Mouse (Mus musculus) midbrain, embryonic 13.5 days (tissue): ENCODE measurements around the gene Gm49369. TPM values are rescaled to one million over a fixed set of nuclear protein-coding genes. Genes with fewer than 3 reads are reported as not detected.
"Not testable (repeated sequence)": the region's sequence is repeated elsewhere in the genome, so short reads cannot be mapped to it uniquely, and the experiment has no call there.

Experiments used
- ATAC-seq: fragments of 200-750 bp; cut with Nextera tagmentation; 2 replicates; pipeline ENCODE4 v1.8.0; 2017; ENCODE audit warnings: mild to moderate bottlenecking, moderate TSS enrichment, moderate library complexity
- H3K27ac ChIP-seq: fragments of 300-500 bp; sonication (generic); 2 replicates; pipeline ENCODE4 v1.5.1; 2015; ENCODE audit warnings: inconsistent platforms, mild to moderate bottlenecking, moderate library complexity
- H3K27me3 ChIP-seq: fragments of 300-500 bp; sonication (generic); 2 replicates; pipeline ENCODE4 v1.6.1; 2015; ENCODE audit warnings: mild to moderate bottlenecking, inconsistent platforms
- H3K36me3 ChIP-seq: fragments of 300-500 bp; sonication (generic); 2 replicates; pipeline ENCODE4 v1.6.1; 2015; ENCODE audit warnings: mild to moderate bottlenecking, inconsistent platforms
- H3K4me1 ChIP-seq: fragments of 300-500 bp; sonication (generic); replicated peaks from 2 replicates; pipeline ENCODE4 v1.6.1; 2015; ENCODE audit warnings: inconsistent platforms
- H3K4me2 ChIP-seq: fragments of 300-500 bp; sonication (generic); replicated peaks from 2 replicates; pipeline ENCODE4 v1.6.1; 2015; ENCODE audit warnings: moderate library complexity, mild to moderate bottlenecking, inconsistent platforms
- H3K4me3 ChIP-seq: fragments of 300-500 bp; sonication (generic); replicated peaks from 2 replicates; pipeline ENCODE4 v1.5.1; 2015; ENCODE audit warnings: mild to moderate bottlenecking, inconsistent platforms
- H3K9ac ChIP-seq: fragments of 300-500 bp; sonication (generic); replicated peaks from 2 replicates; pipeline ENCODE4 v1.6.1; 2015; ENCODE audit warnings: mild to moderate bottlenecking, inconsistent platforms
- H3K9me3 ChIP-seq: fragments of 300-500 bp; sonication (generic); 2 replicates; pipeline ENCODE4 v1.6.1; 2016; ENCODE audit warnings: mild to moderate bottlenecking, inconsistent platforms
- WGBS: fragments of 180-500 bp; shearing (Covaris S2); methylation state at CpG from one replicate; pipeline ENCODE4 v1.1.7; 2015; 5-methylcytosine and 5-hydroxymethylcytosine counted together
- polyA plus RNA-seq: library from polyadenylated mRNA; unstranded; fragments of >200 nt; fragmentation: Nextera tagmentation; extraction: Ambion mirVana; gene quantifications from 2 replicates; pipeline ENCODE4 v1.2.1, GENCODE M21; 2015

Gm49369 gene
- polyA plus RNA-seq, 1 experiment from 2014 or later, result not detected

GRCm38 (mm10) chr7:142335151-142335550, 47.3 kb downstream of the Gm49369 start:
- WGBS, result 79% methylated on average over 8 of the region's 8 CpGs

GRCm38 (mm10) chr7:142334246-142334645, 48.2 kb downstream of the Gm49369 start:
- no peaks in the 10 kb centered on the region for H3K36me3 ChIP-seq
- no peak overlapping the region for H3K4me2 ChIP-seq
- H3K9ac ChIP-seq, result no peak overlapping the region
- no peak overlapping the region for H3K27ac ChIP-seq
- 4% methylated on average over 3 of the region's 3 CpGs for whole genome bisulfite sequencing
- no peak overlapping the region for H3K4me3 ChIP-seq
- H3K27me3 ChIP-seq, result no peaks in the 10 kb centered on the region
- H3K9me3 ChIP-seq, result no peaks in the 10 kb centered on the region
- no peaks in the 10 kb centered on the region for H3K4me1 ChIP-seq
- ATAC-seq, result peak; percentile 90

More at GRCm38 (mm10) chr7:142335151-142335550, 47.3 kb downstream of the Gm49369 start:
- no peaks in the 10 kb centered on the region for H3K36me3 ChIP-seq
- H3K4me1 ChIP-seq, result no peaks in the 10 kb centered on the region
- H3K27ac ChIP-seq, result no peak overlapping the region
- no peak overlapping the region for H3K9ac ChIP-seq
- H3K27me3 ChIP-seq, result no peaks in the 10 kb centered on the region
- ATAC-seq, result 0 out of 2 replicates have a peak, but pooled peaks have one; percentile 32
- no peaks in the 10 kb centered on the region for H3K9me3 ChIP-seq
- H3K4me2 ChIP-seq, result no peak overlapping the region
- H3K4me3 ChIP-seq, result no peak overlapping the region

GRCm38 (mm10) chr7:142332741-142333140, 49.7 kb downstream of the Gm49369 start:
- not testable (repeated sequence) for H3K27ac ChIP-seq, H3K4me3 ChIP-seq, H3K27me3 ChIP-seq, H3K4me2 ChIP-seq, H3K9me3 ChIP-seq, H3K4me1 ChIP-seq, H3K36me3 ChIP-seq, ATAC-seq, H3K9ac ChIP-seq
- WGBS, result 87% methylated on average over 3 of the region's 9 CpGs

- no peak overlapping the region for H3K4me2 ChIP-seq
- no peak overlapping the region for H3K27ac ChIP-seq
- H3K4me3 ChIP-seq, result no peak overlapping the region
- no peak overlapping the region for H3K9ac ChIP-seq
- H3K4me1 ChIP-seq, result 0 out of 2 replicates have a peak, but pooled peaks cover 3% of the 10 kb centered on the region
- H3K36me3 ChIP-seq, result no peaks in the 10 kb centered on the region
- ATAC-seq, result no peak
- H3K9me3 ChIP-seq, result no peaks in the 10 kb centered on the region
- no peaks in the 10 kb centered on the region for H3K27me3 ChIP-seq
- WGBS, result 81% methylated on average over 4 of the region's 4 CpGs
These were observed 51.2 kb downstream of the Gm49369 start for GRCm38 (mm10) chr7:142331281-142331680.

- Histone ChIP-seq H3K4me1 (0 out of 2 replicates have a peak, but pooled peaks cover 3% of the 10 kb centered on the region), H3K4me3 (no peak overlapping the region), H3K9me3 (no peaks in the 10 kb centered on the region), H3K27ac (no peak overlapping the region), H3K36me3 (no peaks in the 10 kb centered on the region), H3K4me2 (no peak overlapping the region), H3K9ac (no peak overlapping the region), H3K27me3 (no peaks in the 10 kb centered on the region)
- WGBS, result 72% methylated on average over 9 of the region's 9 CpGs
- no peak for ATAC-seq
These were observed 52.2 kb downstream of the Gm49369 start for GRCm38 (mm10) chr7:142330271-142330724.

- 67% methylated on average over 3 of the region's 3 CpGs for WGBS
- Histone ChIP-seq H3K27ac (no peak overlapping the region), H3K27me3 (no peaks in the 10 kb centered on the region), H3K36me3 (no peaks in the 10 kb centered on the region), H3K4me3 (no peak overlapping the region), H3K4me2 (no peak overlapping the region), H3K9ac (no peak overlapping the region), H3K4me1 (0 out of 2 replicates have a peak, but pooled peaks cover 3% of the 10 kb centered on the region), H3K9me3 (no peaks in the 10 kb centered on the region)
- ATAC-seq, result no peak
These were observed 54.0 kb downstream of the Gm49369 start for GRCm38 (mm10) chr7:142328507-142328906.

GRCm38 (mm10) chr7:142326714-142327445, 55.6 kb downstream of the Gm49369 start:
- Histone ChIP-seq H3K9me3 (no peaks in the 10 kb centered on the region), H3K27ac (no peak overlapping the region), H3K27me3 (no peaks in the 10 kb centered on the region), H3K4me2 (no peak overlapping the region), H3K4me3 (no peak overlapping the region), H3K4me1 (0 out of 2 replicates have a peak, but pooled peaks cover 5% of the 10 kb centered on the region), H3K9ac (no peak overlapping the region), H3K36me3 (no peaks in the 10 kb centered on the region)
- ATAC-seq, result no peak
- 75% methylated on average over 9 of the region's 9 CpGs for WGBS

GRCm38 (mm10) chr7:142323396-142324117, 58.9 kb downstream of the Gm49369 start:
- WGBS, result 90% methylated on average over 12 of the region's 12 CpGs
- Histone ChIP-seq H3K4me2 (no peak overlapping the region), H3K36me3 (no peaks in the 10 kb centered on the region), H3K9me3 (no peaks in the 10 kb centered on the region), H3K9ac (no peak overlapping the region), H3K27me3 (no peaks in the 10 kb centered on the region), H3K4me3 (no peak overlapping the region), H3K27ac (no peak overlapping the region), H3K4me1 (peaks cover 20% of the 10 kb centered on the region)
- no peak for ATAC-seq

GRCm38 (mm10) chr7:142322641-142323040, 59.8 kb downstream of the Gm49369 start:
- ATAC-seq, result no peak
- H3K36me3 ChIP-seq, result no peaks in the 10 kb centered on the region
- no peak overlapping the region for H3K4me2 ChIP-seq
- WGBS, result 91% methylated on average over 6 of the region's 6 CpGs
- H3K27me3 ChIP-seq, result no peaks in the 10 kb centered on the region
- no peak overlapping the region for H3K4me3 ChIP-seq
- no peak overlapping the region for H3K27ac ChIP-seq
- H3K9ac ChIP-seq, result no peak overlapping the region
- H3K4me1 ChIP-seq, result peaks cover 19% of the 10 kb centered on the region
- H3K9me3 ChIP-seq, result no peaks in the 10 kb centered on the region

- WGBS, result 44% methylated on average over 5 of the region's 10 CpGs
- not testable (repeated sequence) for H3K4me3 ChIP-seq, H3K27me3 ChIP-seq, ATAC-seq, H3K9me3 ChIP-seq, H3K36me3 ChIP-seq, H3K4me2 ChIP-seq, H3K9ac ChIP-seq, H3K27ac ChIP-seq
- H3K4me1 ChIP-seq, result peaks cover 19% of the 10 kb centered on the region
These were observed 60.7 kb downstream of the Gm49369 start for GRCm38 (mm10) chr7:142321637-142322306.
